Mouse (Mus musculus) splenic B cell, adult 2 months (primary cell): ENCODE data around the gene Tnp1.

Experiments
- DNase-seq: peaks from one replicate; pipeline ENCODE4 v3.0.0-alpha.2; 2011; ENCODE audit warnings: low read depth, low spot score
- H3K27me3 ChIP-seq: 2 replicates; pipeline ENCODE4 v1.6.1; 2012; ENCODE audit warnings: mild to moderate bottlenecking, low read length, moderate library complexity, mixed read lengths; ENCODE audit not compliant: control insufficient read depth, poor library complexity, insufficient read depth, severe bottlenecking
- H3K36me3 ChIP-seq: 2 replicates; pipeline ENCODE4 v1.6.1; 2012; ENCODE audit warnings: mild to moderate bottlenecking, low read length, moderate library complexity, mixed read lengths; ENCODE audit not compliant: control insufficient read depth, poor library complexity, insufficient read depth, severe bottlenecking

Gene Tnp1

GRCm38 (mm10) chr1:72986715-72987114 is 29.0 kb downstream of the Tnp1 start:
- DNase-seq, result no peak

GRCm38 (mm10) chr1:72978956-72979355 is 36.8 kb downstream of the Tnp1 start:
- no peaks in the 10 kb centered on the region for H3K27me3 ChIP-seq
- DNase-seq, result no peak
- no peaks in the 10 kb centered on the region for H3K36me3 ChIP-seq

More at GRCm38 (mm10) chr1:72986715-72987114, 29.0 kb downstream of the Tnp1 start:
- Histone ChIP-seq H3K36me3 (no peaks in the 10 kb centered on the region), H3K27me3 (no peaks in the 10 kb centered on the region)

GRCm38 (mm10) chr1:72974226-72974625 is 41.5 kb downstream of the Tnp1 start:
- Histone ChIP-seq H3K27me3 (no peaks in the 10 kb centered on the region), H3K36me3 (no peaks in the 10 kb centered on the region)
- DNase-seq, result no peak

GRCm38 (mm10) chr1:72970461-72970860 is 45.2 kb downstream of the Tnp1 start:
- no peaks in the 10 kb centered on the region for H3K27me3 ChIP-seq
- no peak for DNase-seq

GRCm38 (mm10) chr1:72969113-72969812 is 46.4 kb downstream of the Tnp1 start:
- Histone ChIP-seq H3K36me3 (no peaks in the 10 kb centered on the region), H3K27me3 (no peaks in the 10 kb centered on the region)
- no peak for DNase-seq

More at GRCm38 (mm10) chr1:72970461-72970860, 45.2 kb downstream of the Tnp1 start:
- H3K36me3 ChIP-seq, result no peaks in the 10 kb centered on the region

- no peaks in the 10 kb centered on the region for H3K36me3 ChIP-seq
- no peaks in the 10 kb centered on the region for H3K27me3 ChIP-seq
- no peak for DNase-seq
These were observed 49.3 kb downstream of the Tnp1 start for GRCm38 (mm10) chr1:72966423-72966822.
